Mouse (Mus musculus) limb, embryonic 14.5 days (tissue): ENCODE data around the gene Dennd2a. TPM values are rescaled to one million over a fixed set of nuclear protein-coding genes. Genes with fewer than 3 reads are reported as not detected.

Experiments used
- ATAC-seq: fragments of 200-750 bp; cut with Nextera tagmentation; 2 replicates; pipeline ENCODE4 v1.8.0; 2017; ENCODE audit warnings: low read depth, moderate number of reproducible peaks, moderate TSS enrichment; ENCODE audit not compliant: low FRiP score
- DNase-seq: peaks from one replicate; pipeline ENCODE4 v3.0.0-alpha.2; 2015; ENCODE audit warnings: low spot score
- H3K27ac ChIP-seq: fragments of 300-500 bp; sonication (generic); replicated peaks from 2 replicates; pipeline ENCODE4 v1.5.1; 2014; ENCODE audit warnings: low read depth, mild to moderate bottlenecking, low read length, moderate library complexity, mixed read lengths
- H3K27me3 ChIP-seq: fragments of 300-500 bp; sonication (generic); 2 replicates; pipeline ENCODE4 v1.6.1; 2014; ENCODE audit warnings: low read length, mixed read lengths; ENCODE audit not compliant: control insufficient read depth, insufficient read depth
- H3K36me3 ChIP-seq: fragments of 300-500 bp; sonication (generic); 2 replicates; pipeline ENCODE4 v1.6.1; 2014; ENCODE audit warnings: mild to moderate bottlenecking, low read length, moderate library complexity, mixed read lengths; ENCODE audit not compliant: control insufficient read depth, insufficient read depth
- H3K4me1 ChIP-seq: fragments of 300-500 bp; sonication (generic); 2 replicates; pipeline ENCODE4 v1.6.1; 2014; ENCODE audit warnings: antibody characterized with exemption, low read length, mixed read lengths; ENCODE audit not compliant: control insufficient read depth, insufficient read depth
- H3K4me2 ChIP-seq: fragments of 300-500 bp; sonication (generic); replicated peaks from 2 replicates; pipeline ENCODE4 v1.6.1; 2014; ENCODE audit warnings: low read depth, mild to moderate bottlenecking, low read length, moderate library complexity; ENCODE audit not compliant: severe bottlenecking
- H3K4me3 ChIP-seq: fragments of 300-500 bp; sonication (generic); replicated peaks from 2 replicates; pipeline ENCODE4 v1.5.1; 2014; ENCODE audit warnings: low read length
- H3K9ac ChIP-seq: fragments of 300-500 bp; sonication (generic); 2 replicates; pipeline ENCODE4 v1.6.1; 2014; ENCODE audit warnings: mild to moderate bottlenecking, low read depth, low read length, moderate library complexity; ENCODE audit not compliant: severe bottlenecking
- H3K9me3 ChIP-seq: fragments of 300-500 bp; sonication (generic); 2 replicates; pipeline ENCODE4 v1.6.1; 2016; ENCODE audit warnings: low read length; ENCODE audit not compliant: control insufficient read depth
- POLR2A ChIP-seq: fragments of 200-500 bp; IDR thresholded peaks from 2 replicates; pipeline ENCODE4 v1.8.0; 2012; ENCODE audit warnings: inconsistent platforms, mild to moderate bottlenecking, moderate library complexity, borderline replicate concordance; ENCODE audit not compliant: insufficient read depth, insufficient read length; ENCODE audit errors: extremely low read depth
- WGBS: fragments of 180-500 bp; shearing (Covaris S2); extraction: QIAGEN DNeasy Blood & Tissue Kit; methylation state at CpG from one replicate; pipeline ENCODE4 v1.1.7; 2014; 5-methylcytosine and 5-hydroxymethylcytosine counted together
- polyA plus RNA-seq, 2 experiments: library from polyadenylated mRNA; depleted of rRNA in 1 of 2; stranded (reverse) in 1 of 2; unstranded in 1 of 2; fragments of >200 nt; fragmentation: Nextera tagmentation in 1 of 2; extraction: Ambion mirVana in 1 of 2; gene quantifications; 2 replicates each; pipeline versions ENCODE4 v1.2.1 to v1.2.3; 2012 to 2014

Dennd2a gene
- polyA plus RNA-seq, 2 experiments, result 28.3 to 52.2 TPM

DNA sequence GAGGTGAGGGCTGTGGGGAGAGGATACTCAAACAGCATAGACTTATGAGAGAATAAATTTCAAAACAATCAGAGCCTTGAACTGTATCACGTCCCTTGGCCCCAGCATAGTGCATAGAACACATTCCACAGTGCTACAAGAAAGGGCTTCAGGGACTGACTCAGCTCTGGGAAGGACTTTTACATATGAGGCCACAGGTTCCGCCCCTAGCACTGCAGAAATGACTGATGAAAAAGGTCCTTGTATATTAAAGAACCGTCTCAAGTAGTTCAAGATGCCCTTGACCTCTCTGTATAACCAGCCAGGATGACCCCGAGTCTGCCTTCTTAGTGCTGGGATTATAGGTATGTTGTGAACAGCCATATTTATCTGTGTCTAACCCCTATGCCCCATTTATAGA is 85.4 kb downstream of the Dennd2a start:
- DNase-seq, result no peak
- WGBS, result 75% methylated on average over 4 of the region's 4 CpGs
- H3K36me3 ChIP-seq, result peaks cover 49% of the 10 kb centered on the region
- ATAC-seq, result no peak
- no peak overlapping the region for H3K4me3 ChIP-seq
- no peak overlapping the region for H3K27ac ChIP-seq
- TF ChIP-seq POLR2A, result no peak
- no peak overlapping the region for H3K4me2 ChIP-seq
- H3K4me1 ChIP-seq, result peaks cover 18% of the 10 kb centered on the region
- H3K9me3 ChIP-seq, result no peaks in the 10 kb centered on the region
- no peaks in the 10 kb centered on the region for H3K27me3 ChIP-seq
- H3K9ac ChIP-seq, result no peak overlapping the region

DNA sequence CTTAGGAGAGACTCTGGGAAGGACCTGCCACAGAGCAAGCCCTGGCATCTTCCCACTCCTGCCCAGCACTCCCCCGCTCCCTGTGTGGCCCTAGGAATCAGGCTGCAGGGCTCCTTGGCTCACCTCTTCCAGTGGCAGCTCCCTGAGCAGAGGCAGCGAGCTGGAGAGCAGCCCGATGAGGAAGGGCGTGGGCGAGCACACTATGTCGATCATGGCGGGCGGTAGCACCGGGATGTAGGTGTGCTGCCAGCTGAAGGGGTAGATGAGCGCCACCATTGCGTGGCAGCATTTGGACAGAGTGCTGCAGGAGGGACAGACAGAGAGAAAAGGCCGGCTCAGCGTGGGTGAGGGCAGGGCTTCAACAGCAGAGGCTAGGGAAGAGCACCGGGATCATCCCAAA is 87.6 kb downstream of the Dennd2a start:
- ATAC-seq (no peak), DNase-seq (no peak)
- 90% methylated on average over 14 of the region's 14 CpGs for WGBS
- Histone ChIP-seq H3K9me3 (no peaks in the 10 kb centered on the region), H3K4me2 (no peak overlapping the region), H3K4me3 (no peak overlapping the region), H3K27me3 (no peaks in the 10 kb centered on the region), H3K9ac (no peak overlapping the region), H3K4me1 (peaks cover 15% of the 10 kb centered on the region), H3K27ac (no peak overlapping the region), H3K36me3 (peaks cover 40% of the 10 kb centered on the region)
- TF ChIP-seq POLR2A, result no peak

DNA sequence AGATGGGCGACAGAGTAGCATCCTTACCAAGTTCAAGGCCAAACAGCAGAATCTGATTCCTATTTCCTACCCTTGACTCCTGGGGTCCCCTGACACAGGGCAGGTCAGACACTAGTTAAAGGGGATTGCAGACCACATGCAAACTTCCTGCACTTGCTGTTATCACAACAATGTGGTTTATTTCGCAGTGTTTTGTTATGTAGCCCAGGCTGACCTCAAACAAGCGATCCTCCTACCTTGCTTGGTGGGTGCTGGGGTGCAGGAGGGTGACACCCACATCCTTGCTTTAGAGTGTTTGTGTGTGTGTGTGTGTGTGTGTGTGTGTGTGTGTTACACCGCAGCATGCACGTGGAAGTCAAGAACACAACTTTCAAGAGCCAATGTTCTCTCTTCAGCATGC is 88.2 kb downstream of the Dennd2a start:
- ATAC-seq (no peak), DNase-seq (no peak)
- H3K27ac ChIP-seq, result no peak overlapping the region
- TF ChIP-seq POLR2A, result no peak
- H3K9ac ChIP-seq, result no peak overlapping the region
- 89% methylated on average over 5 of the region's 5 CpGs for WGBS
- peaks cover 8% of the 10 kb centered on the region; the same call in 1 of the 2 replicates for H3K4me1 ChIP-seq
- peaks cover 46% of the 10 kb centered on the region for H3K36me3 ChIP-seq
- H3K4me3 ChIP-seq, result no peak overlapping the region
- H3K9me3 ChIP-seq, result no peaks in the 10 kb centered on the region
- H3K27me3 ChIP-seq, result no peaks in the 10 kb centered on the region
- H3K4me2 ChIP-seq, result no peak overlapping the region

DNA sequence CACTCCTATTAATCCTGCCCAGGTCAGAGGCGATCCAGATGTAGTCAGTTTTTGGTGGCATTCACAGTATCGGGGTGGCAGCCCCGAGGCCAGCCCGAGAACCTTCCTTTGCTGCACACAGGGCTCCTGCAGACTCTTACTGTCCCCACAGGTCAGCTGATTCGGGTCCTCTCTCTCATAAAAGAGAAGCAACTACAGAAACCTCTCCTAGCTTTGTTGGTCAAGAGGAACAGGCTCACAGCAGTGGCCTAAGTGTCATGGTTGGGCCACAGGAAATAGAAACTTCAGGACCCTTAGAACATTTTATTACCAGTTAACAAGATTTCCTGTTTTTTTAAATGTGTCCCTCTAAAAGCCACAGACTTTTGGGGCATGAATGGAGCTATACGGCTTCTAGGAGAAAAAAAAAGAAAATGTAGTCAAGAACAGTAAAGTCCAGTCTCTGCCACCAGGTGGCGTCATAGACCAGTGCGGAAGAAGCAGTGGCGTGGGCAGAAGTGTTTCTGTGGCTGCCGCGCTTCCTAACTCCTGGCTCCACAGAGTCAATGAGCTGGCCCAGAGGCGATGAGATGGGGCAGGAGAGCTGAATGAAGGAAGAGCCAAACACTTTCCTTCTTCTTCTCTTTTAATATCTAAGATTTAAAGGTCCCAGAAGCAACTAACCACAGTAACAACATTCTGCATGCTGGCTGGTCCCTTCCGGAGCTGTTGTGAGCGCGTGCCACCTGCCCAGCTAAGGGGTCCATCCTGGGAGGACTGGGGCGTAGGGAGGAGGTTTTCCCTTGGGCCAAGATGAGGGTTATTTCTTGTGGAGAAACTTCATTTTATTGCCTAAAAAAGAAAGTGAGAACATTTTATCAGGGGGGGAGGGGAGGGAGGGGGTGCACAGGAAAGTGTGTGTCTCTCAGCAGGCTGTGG is 94.8 kb downstream of the Dennd2a start:
- Histone ChIP-seq H3K36me3 (peaks cover 33% of the 10 kb centered on the region), H3K4me2 (no peak overlapping the region), H3K4me3 (no peak overlapping the region), H3K27ac (no peak overlapping the region), H3K9me3 (no peaks in the 10 kb centered on the region), H3K27me3 (no peaks in the 10 kb centered on the region), H3K9ac (no peak overlapping the region), H3K4me1 (no peaks in the 10 kb centered on the region)
- ATAC-seq (peak; percentile 61; the same call in 1 of the 2 replicates), DNase-seq (peak; percentile 85)
- 46% methylated on average over 16 of the region's 16 CpGs for WGBS
- no peak for TF ChIP-seq POLR2A

DNA sequence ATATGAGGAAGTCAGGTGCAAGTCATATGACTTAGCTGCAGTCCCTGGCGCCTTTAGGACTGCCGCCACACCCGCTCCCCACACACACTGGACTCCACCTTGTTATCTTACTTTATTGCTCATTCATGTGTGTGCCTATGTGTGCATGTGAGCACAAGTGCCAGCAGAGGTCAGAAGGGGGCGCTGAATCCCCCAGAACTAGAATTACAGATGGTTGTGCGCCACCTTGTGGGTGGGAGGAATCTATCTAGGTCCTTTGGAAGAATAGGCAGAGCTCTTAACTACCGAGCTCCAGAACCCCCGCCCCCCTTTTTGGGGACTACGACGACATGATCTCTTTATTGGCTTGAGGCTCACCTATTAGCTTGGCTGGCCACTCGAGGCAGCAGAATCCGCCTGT is 97.6 kb downstream of the Dennd2a start:
- ATAC-seq, result no peak
- peaks cover 29% of the 10 kb centered on the region for H3K36me3 ChIP-seq
- H3K4me2 ChIP-seq, result no peak overlapping the region
- H3K9me3 ChIP-seq, result no peaks in the 10 kb centered on the region
- H3K4me3 ChIP-seq, result no peak overlapping the region
- H3K9ac ChIP-seq, result no peak overlapping the region
- TF ChIP-seq POLR2A, result no peak
- 96% methylated on average over 11 of the region's 11 CpGs for WGBS
- 0 out of 2 replicates have a peak, but pooled peaks cover 2% of the 10 kb centered on the region for H3K4me1 ChIP-seq
- no peaks in the 10 kb centered on the region for H3K27me3 ChIP-seq
- DNase-seq, result no peak
- no peak overlapping the region for H3K27ac ChIP-seq
